Mouse (Mus musculus): ENCODE results near the gene Pphln1. TPM values are rescaled to one million over a fixed set of nuclear protein-coding genes. Genes with fewer than 3 reads are reported as not detected.
A peak's percentile ranks its signal among the peaks of the same experiment; 100 is the strongest.

Gene Pphln1
- total RNA-seq, 1 experiment, result 34.9 TPM

DNA sequence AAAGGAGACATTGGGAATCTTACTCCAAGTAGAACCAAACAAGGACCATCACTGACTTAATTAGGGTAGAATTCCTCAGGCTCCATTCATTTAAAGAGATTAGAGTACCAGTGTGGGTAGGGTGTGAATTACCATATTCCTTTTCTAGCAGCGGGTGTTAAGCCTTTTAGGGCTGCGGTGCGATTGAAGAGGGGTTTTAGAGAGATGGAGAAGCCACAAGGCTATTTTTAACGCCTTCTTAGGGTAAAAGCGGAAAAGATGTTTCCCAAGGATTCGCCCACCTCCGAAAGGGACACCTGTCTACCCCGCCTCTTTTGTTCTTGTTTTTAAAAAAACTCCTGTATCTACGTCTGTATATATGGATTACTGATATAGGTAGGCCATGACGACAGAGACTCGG, 881 bp upstream of the Pphln1 start:
- Histone ChIP-seq H3K9ac (ENCODE audit: insufficient read depth, low read depth, low read length, poor library complexity, severe bottlenecking) (no peak overlapping the region), H3K9me3 (ENCODE audit: control insufficient read depth, insufficient read depth, low read depth, low read length) (no peaks in the 10 kb centered on the region), H3K27ac (ENCODE audit: insufficient read depth, low read depth, low read length, poor library complexity, severe bottlenecking) (no peak overlapping the region), H3K4me1 (ENCODE audit: control insufficient read depth in 2 of 2, insufficient read depth in 2 of 2, low read length in 2 of 2, poor library complexity in 1 of 2) (peaks cover 0 to 4% of the 10 kb centered on the region in 2 experiments; a peak in 1 of 4 replicates), H3K4me3 (ENCODE audit: insufficient read depth in 1 of 2, low read depth in 1 of 2, low read length in 2 of 2, poor library complexity in 1 of 2, severe bottlenecking in 1 of 2) (peak overlapping the region; percentile 93 to 99), H3K36me3 (ENCODE audit: control insufficient read depth, insufficient read depth, low read length, poor library complexity, severe bottlenecking) (peaks cover 2% of the 10 kb centered on the region; the same call in 1 of the 2 replicates)
- TF ChIP-seq MAFK (IDR thresholded peaks at IDR 0.05; ENCODE audit: insufficient read depth, low read depth, low read length) (no peak), HCFC1 (IDR thresholded peaks at IDR 0.05; ENCODE audit: borderline replicate concordance, insufficient read depth, low read length) (no peak)
- no peak for DNase-seq (ENCODE audit: low read depth, low spot score)
- in situ Hi-C loops (cut with MboI; ENCODE audit: low sequenced_read_pairs in 2 of 2, unreplicated experiment in 2 of 2), result no loop called here

DNA sequence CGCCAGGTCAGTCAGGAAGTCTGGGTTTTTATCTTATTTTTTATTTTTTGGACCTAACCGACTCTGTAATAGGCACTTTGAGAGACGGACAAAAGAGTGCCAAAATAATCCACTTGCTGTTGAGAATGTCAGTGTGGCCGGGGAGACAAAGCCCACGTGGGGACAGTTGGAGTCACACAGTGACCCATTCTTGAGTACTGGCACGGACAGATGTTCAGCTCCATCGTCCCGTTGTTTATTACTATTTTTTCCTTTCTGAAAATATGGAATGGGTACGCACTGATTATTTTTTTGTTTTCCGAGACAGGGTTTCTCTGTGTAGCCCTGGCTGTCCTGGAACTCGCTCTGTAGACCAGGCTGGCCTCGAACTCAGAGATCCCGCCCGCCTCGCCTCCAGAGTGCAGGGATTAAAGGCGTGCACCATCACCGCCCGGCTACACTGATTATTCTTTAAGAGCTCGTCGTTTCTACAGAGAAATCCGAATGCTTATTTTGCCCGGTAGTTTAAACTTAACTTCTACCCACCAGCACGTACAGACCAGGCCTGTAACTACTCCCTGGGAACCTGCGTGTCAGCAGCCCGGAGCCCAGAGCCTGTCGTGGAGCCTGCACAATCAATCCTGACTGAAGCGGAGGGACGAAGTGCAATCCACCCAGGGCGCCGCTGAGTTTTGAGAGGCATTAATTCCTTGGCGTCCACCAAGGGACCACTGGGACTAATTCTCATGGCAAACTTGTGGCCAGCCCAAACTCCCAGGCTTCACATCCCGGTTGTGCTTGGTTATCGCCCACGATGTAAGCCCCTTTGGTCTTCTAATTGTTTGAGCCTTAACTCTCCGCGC, 770 bp downstream of the Pphln1 start:
- no peak overlapping the region for H3K27ac ChIP-seq (ENCODE audit: insufficient read depth, low read depth, low read length, poor library complexity, severe bottlenecking)
- H3K4me1 ChIP-seq (ENCODE audit: control insufficient read depth in 2 of 2, insufficient read depth in 2 of 2, low read length in 2 of 2, poor library complexity in 1 of 2), result peaks cover 0 to 4% of the 10 kb centered on the region in 2 experiments; a peak in 1 of 4 replicates
- TF ChIP-seq MAFK (IDR thresholded peaks at IDR 0.05; ENCODE audit: insufficient read depth, low read depth, low read length), result no peak
- no peak for TF ChIP-seq HCFC1 (IDR thresholded peaks at IDR 0.05; ENCODE audit: borderline replicate concordance, insufficient read depth, low read length)
- TF ChIP-seq ZNF384 (IDR thresholded peaks at IDR 0.05; ENCODE audit: low read depth, low read length), result no peak
- no peak for TF ChIP-seq CHD2 (IDR thresholded peaks at IDR 0.05; ENCODE audit: low read depth, low read length)
- no peak for TF ChIP-seq ZC3H11A (IDR thresholded peaks at IDR 0.05; ENCODE audit: borderline replicate concordance, low read depth, low read length)
- peaks cover 2% of the 10 kb centered on the region; the same call in 1 of the 2 replicates for H3K36me3 ChIP-seq (ENCODE audit: control insufficient read depth, insufficient read depth, low read length, poor library complexity, severe bottlenecking)
- H3K4me3 ChIP-seq (ENCODE audit: insufficient read depth in 1 of 2, low read depth in 1 of 2, low read length in 2 of 2, poor library complexity in 1 of 2, severe bottlenecking in 1 of 2), result peak overlapping the region; percentile 93 to 99
- H3K9me3 ChIP-seq (ENCODE audit: control insufficient read depth, insufficient read depth, low read depth, low read length), result no peaks in the 10 kb centered on the region
- no peak for DNase-seq (ENCODE audit: low read depth, low spot score)
- in situ Hi-C loops (cut with MboI; ENCODE audit: low sequenced_read_pairs in 2 of 2, unreplicated experiment in 2 of 2), result no loop called here
- peak overlapping the region; percentile 97 for H3K9ac ChIP-seq (ENCODE audit: insufficient read depth, low read depth, low read length, poor library complexity, severe bottlenecking)

DNA sequence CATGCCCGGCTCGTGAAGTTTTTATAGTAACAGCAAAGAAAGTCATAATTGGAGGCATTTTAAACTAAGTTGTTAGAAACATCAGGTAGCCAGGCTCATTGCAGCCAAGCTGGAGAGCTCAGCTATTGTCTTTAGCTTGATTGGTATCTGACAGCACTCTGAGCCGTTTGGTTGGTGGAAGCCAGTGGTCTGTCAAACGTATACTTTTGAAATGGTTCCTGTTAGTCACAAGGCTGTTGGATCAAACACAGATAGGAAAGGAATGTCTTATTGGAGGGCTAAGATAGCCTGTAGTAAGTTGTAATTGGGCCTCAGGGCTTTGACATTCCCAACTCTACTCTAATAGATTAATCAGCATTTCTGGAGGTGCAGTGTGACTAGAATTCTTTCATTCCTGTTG, 3.3 kb downstream of the Pphln1 start:
- Histone ChIP-seq H3K9me3 (ENCODE audit: control insufficient read depth, insufficient read depth, low read depth, low read length) (no peaks in the 10 kb centered on the region), H3K4me3 (ENCODE audit: insufficient read depth in 1 of 2, low read depth in 1 of 2, low read length in 2 of 2, poor library complexity in 1 of 2, severe bottlenecking in 1 of 2) (no peak overlapping the region), H3K36me3 (ENCODE audit: control insufficient read depth, insufficient read depth, low read length, poor library complexity, severe bottlenecking) (peaks cover 3% of the 10 kb centered on the region; the same call in 1 of the 2 replicates), H3K4me1 (ENCODE audit: control insufficient read depth in 2 of 2, insufficient read depth in 2 of 2, low read length in 2 of 2, poor library complexity in 1 of 2) (peaks cover 0 to 4% of the 10 kb centered on the region in 2 experiments; a peak in 1 of 4 replicates), H3K9ac (ENCODE audit: insufficient read depth, low read depth, low read length, poor library complexity, severe bottlenecking) (no peak overlapping the region), H3K27ac (ENCODE audit: insufficient read depth, low read depth, low read length, poor library complexity, severe bottlenecking) (no peak overlapping the region)
- in situ Hi-C loops (cut with MboI; ENCODE audit: low sequenced_read_pairs in 2 of 2, unreplicated experiment in 2 of 2), result no loop called here
- no peak for TF ChIP-seq ZC3H11A (IDR thresholded peaks at IDR 0.05; ENCODE audit: borderline replicate concordance, low read depth, low read length)
- TF ChIP-seq ZNF384 (IDR thresholded peaks at IDR 0.05; ENCODE audit: low read depth, low read length), result no peak
- TF ChIP-seq CHD2 (IDR thresholded peaks at IDR 0.05; ENCODE audit: low read depth, low read length), result no peak
- no peak for TF ChIP-seq MAFK (IDR thresholded peaks at IDR 0.05; ENCODE audit: insufficient read depth, low read depth, low read length)
- TF ChIP-seq HCFC1 (IDR thresholded peaks at IDR 0.05; ENCODE audit: borderline replicate concordance, insufficient read depth, low read length), result no peak
- DNase-seq (ENCODE audit: low read depth, low spot score), result no peak

DNA sequence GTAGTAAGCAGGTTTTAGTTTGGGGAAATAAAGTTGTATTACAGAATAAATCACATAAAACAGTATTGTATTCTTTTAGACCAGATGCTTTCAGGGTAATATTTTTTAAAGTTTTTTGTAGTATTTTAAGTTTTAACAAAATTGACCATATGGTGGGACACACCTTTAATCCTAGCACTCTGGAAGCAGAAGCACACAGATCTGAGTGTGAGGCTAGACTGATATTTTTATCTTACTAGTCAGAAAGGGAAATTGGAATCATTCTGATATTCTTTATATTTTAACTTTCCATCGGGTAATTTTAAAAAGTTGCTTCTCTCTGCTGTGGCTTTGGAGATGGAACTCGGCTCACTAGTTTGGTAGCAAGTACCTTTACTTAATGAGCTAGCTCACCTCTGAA, 4.6 kb downstream of the Pphln1 start:
- no peak for DNase-seq (ENCODE audit: low read depth, low spot score)
- peaks cover 0 to 4% of the 10 kb centered on the region in 2 experiments; a peak in 1 of 4 replicates for H3K4me1 ChIP-seq (ENCODE audit: control insufficient read depth in 2 of 2, insufficient read depth in 2 of 2, low read length in 2 of 2, poor library complexity in 1 of 2)
- H3K9ac ChIP-seq (ENCODE audit: insufficient read depth, low read depth, low read length, poor library complexity, severe bottlenecking), result no peak overlapping the region
- peaks cover 3% of the 10 kb centered on the region; the same call in 1 of the 2 replicates for H3K36me3 ChIP-seq (ENCODE audit: control insufficient read depth, insufficient read depth, low read length, poor library complexity, severe bottlenecking)
- H3K9me3 ChIP-seq (ENCODE audit: control insufficient read depth, insufficient read depth, low read depth, low read length), result no peaks in the 10 kb centered on the region
- TF ChIP-seq ZNF384 (IDR thresholded peaks at IDR 0.05; ENCODE audit: low read depth, low read length) (no peak), HCFC1 (IDR thresholded peaks at IDR 0.05; ENCODE audit: borderline replicate concordance, insufficient read depth, low read length) (no peak), ZC3H11A (IDR thresholded peaks at IDR 0.05; ENCODE audit: borderline replicate concordance, low read depth, low read length) (no peak), MAFK (IDR thresholded peaks at IDR 0.05; ENCODE audit: insufficient read depth, low read depth, low read length) (no peak), CHD2 (IDR thresholded peaks at IDR 0.05; ENCODE audit: low read depth, low read length) (no peak)
- in situ Hi-C loops (cut with MboI; ENCODE audit: low sequenced_read_pairs in 2 of 2, unreplicated experiment in 2 of 2), result no loop called here
- no peak overlapping the region for H3K27ac ChIP-seq (ENCODE audit: insufficient read depth, low read depth, low read length, poor library complexity, severe bottlenecking)
- H3K4me3 ChIP-seq (ENCODE audit: insufficient read depth in 1 of 2, low read depth in 1 of 2, low read length in 2 of 2, poor library complexity in 1 of 2, severe bottlenecking in 1 of 2), result no peak overlapping the region
